Mouse (Mus musculus) gastrocnemius, postnatal 25 days (tissue): ENCODE data around the gene Cpox. TPM values are rescaled to one million over a fixed set of nuclear protein-coding genes. Genes with fewer than 3 reads are reported as not detected.

ENCODE experiments used
- DNase-seq: peaks from one replicate; pipeline ENCODE4 v3.0.0; 2022
- microRNA-seq, 2 experiments: library from miRNA; unstranded; fragments of <30 nt; microRNA quantifications; one replicate each; pipeline ENCODE4 v1.2.0; 2021; ENCODE audit warnings: borderline replicate concordance in 2 of 2
- total RNA-seq, 2 experiments: library from RNA; stranded (reverse); gene quantifications; 1 replicate in 1 of 2; 2 replicates in 1 of 2; pipeline ENCODE4 v1.2.3; 2021

Gene Cpox
- total RNA-seq, 2 experiments from 2014 or later = 18.9 to 21.6 TPM

GRCm38 (mm10) chr16:58751314-58751713, 81.2 kb downstream of the Cpox start:
- no peak for DNase-seq

GRCm38 (mm10) chr16:58756191-58756590, 86.1 kb downstream of the Cpox start:
- DNase-seq = no peak

GRCm38 (mm10) chr16:58763076-58763475, 93.0 kb downstream of the Cpox start, which contains the start of gene Olfr172:
Gene Olfr172, minus strand, starts transcription at chr16:58763176.
- DNase-seq = no peak

Small RNA genes within 50 kb of the gene (microRNA-seq; reads per million reads assigned to microRNA genes)
- gene Gm27564 = 0 reads per million in 2 experiments

Other genes starting within 250 kb of the Cpox start
- gene St3gal6, start 146.0 kb upstream of the Cpox start, total RNA-seq = 100 to 1,000 TPM in 1 of 2 experiments, 10 to 100 TPM in 1; 92.1 to 102 TPM
- gene Gm813, start 53.3 kb upstream of the Cpox start, total RNA-seq = not detected
- gene E330017A01Rik, start 31.6 kb upstream of the Cpox start, total RNA-seq = not detected
- not detected for gene Gpr15, start 48.8 kb downstream of the Cpox start, total RNA-seq
- 10 to 100 TPM; 63.9 to 64.2 TPM for gene Cldnd1, start 57.6 kb downstream of the Cpox start, total RNA-seq
- not detected for gene Olfr172, start 92.9 kb downstream of the Cpox start, total RNA-seq
- not detected for gene Olfr173, start 130.0 kb downstream of the Cpox start, total RNA-seq
- gene Olfr175-ps1, start 156.5 kb downstream of the Cpox start, total RNA-seq = not detected
- not detected for gene Olfr177, start 204.5 kb downstream of the Cpox start, total RNA-seq
- not detected for gene Olfr178, start 221.8 kb downstream of the Cpox start, total RNA-seq